Mouse (Mus musculus) T-helper 2 cell (primary cell): ENCODE measurements around the gene Cdca3.
"Not testable (repeated sequence)": the region's sequence is repeated elsewhere in the genome, so short reads cannot be mapped to it uniquely, and the experiment has no call there.

Experiments
- in situ Hi-C: fragments of 300-600 bp; cut with MboI, MseI; formaldehyde crosslinking; loops from one replicate; pipeline ENCODE4 v1.15.1; 2025; ENCODE audit warnings: high pct_unique_total_duplicates

Cdca3 gene

DNA sequence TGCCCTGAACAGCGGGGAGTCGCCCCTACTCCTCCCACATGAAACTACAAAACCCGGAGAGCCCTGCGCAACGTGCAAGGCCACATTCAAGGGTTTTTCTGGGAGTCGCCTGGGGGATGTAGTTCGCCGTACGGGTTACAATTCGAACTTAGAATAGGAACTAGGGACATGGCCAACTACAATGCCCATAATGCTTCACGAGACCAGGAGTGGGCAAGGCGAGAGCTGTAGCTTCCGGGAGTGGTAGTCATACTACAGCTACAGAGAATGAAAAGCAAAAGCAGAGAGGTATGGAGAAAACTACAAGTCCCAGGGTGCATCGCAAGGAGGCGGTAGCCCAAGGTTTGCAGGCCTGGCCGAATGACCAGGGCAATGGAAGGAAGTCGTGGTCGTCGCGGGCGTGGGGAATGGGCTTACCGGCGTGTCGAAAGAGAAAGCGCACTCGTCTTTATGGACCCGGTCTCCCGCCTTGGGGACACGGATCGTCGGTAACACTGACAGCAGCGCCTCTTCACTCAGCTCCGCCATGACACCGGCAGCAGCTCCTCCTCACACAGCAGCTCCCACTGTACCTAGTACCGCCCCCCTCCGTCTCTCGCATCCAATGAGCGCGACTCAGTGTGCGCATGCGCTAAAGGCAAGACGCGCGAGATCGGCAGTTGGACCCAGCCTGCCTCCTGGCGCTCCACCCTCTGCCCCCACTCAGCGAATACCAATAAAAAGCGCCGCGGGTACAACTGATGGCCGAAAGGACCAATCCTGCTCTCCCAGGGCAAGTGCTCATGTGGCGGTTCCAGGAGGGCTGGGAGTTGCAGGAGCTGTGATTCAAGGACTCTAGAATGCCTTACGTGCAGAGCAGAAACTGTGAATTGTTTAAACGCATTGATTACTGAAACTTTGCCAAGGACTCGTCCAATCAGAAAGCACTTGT, at the start of gene Cdca3, which contains the start of gene Usp5:
Gene Cdca3 (plus strand): TSS at position 680 of the 931 bp plus-strand sequence.
Gene Usp5 (minus strand): TSS at position 617 of the 931 bp plus-strand sequence.
- in situ Hi-C loops = no loop called here

GRCm38 (mm10) chr6:124779984-124780416, 49.3 kb upstream of the Cdca3 start:
- in situ Hi-C loops = no loop called here

DNA sequence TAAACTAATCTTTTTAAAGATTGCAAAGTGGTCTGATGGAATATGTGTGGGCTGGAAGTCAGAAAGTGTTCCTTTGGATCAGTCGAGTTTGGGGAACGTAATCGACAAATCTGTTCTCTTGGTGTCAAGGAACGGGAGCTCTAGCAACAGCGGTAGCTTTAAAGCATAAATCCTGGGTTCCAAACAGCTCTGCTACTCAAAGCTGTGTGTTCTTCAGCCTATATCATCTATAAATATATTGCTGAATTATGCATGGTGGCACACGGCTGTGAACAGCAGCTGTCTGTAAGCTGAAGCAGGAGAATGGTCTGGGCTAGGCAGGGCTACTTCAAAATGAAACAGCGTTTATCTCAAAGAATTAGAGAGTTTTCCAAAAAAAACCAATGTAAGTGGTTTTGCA, 48.4 kb upstream of the Cdca3 start:
- in situ Hi-C loops = no loop called here

- in situ Hi-C loops = no loop called here
Measured at GRCm38 (mm10) chr6:124782436-124782835, 46.9 kb upstream of the Cdca3 start.

DNA sequence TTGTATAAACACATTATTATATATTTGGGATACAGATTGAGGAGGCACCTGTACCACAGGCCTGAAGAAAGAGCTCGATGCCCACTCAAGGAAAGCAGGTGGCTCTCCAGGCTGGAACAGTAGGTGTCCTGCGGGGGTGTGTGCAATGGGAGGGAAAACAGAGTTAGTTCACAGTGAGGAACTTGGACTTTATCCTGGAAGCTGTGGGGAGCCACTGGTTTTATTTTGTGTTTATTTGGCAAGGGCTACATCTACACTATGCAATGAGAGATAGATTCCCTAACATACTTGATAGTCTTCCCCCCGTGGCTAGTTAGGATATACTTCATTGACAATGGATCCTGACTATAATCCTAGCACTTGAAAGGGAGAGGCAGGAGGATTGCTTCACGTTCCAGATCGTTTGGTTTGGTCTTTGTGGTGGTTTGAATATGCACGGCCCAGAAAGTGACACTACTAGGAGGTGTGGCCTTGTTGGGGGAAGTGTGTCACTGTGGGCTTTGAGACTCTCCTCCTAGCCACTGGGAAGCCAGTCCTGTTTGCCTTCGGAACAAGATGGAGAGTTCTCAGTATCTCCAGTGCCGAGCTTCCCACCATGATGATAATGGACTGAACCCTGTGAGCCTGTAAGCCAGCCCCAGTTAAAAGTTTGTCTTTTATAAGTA, 42.5 kb upstream of the Cdca3 start:
- in situ Hi-C loops = no loop called here

DNA sequence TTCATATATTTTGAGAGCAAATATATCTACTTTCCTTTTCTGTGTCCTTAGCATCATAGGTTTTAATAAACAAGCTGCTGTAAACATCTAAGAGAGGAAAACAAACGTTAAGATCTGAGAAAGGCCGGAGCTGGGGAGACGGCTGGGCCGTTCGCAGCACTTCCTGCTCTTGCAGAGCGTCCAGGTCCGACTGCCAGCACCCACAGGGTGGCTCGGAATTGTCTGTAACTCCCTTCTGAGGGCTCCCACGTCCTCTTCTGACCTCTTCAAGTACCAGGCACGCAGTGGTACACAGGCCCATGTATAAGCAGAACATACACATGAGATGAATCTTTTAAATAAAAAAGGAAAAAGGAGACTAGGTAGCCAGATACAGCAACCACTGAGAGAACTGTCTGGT, 41.6 kb upstream of the Cdca3 start:
- in situ Hi-C loops = no loop called here

GRCm38 (mm10) chr6:124789519-124789918, 39.8 kb upstream of the Cdca3 start:
- in situ Hi-C loops = no loop called here

GRCm38 (mm10) chr6:124790121-124790520, 39.2 kb upstream of the Cdca3 start:
- in situ Hi-C loops = no loop called here

DNA sequence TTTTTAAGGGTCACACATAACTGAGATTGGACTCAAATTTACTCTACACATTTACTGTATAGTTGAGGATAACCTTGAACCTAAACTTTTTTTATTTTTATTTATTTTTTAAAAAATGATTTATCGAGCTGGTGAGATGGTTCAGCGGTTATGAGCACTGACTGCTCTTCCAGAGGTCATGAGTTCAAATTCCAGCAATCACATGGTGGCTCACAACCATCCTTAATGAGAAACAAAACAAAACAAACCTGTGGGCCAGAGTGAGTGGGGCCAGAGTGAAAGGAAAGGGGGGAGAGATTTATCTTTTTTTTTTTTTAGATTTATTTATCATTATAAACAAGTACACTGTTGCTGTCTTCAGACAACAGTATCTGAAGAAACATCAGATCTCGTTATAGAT, 37.4 kb upstream of the Cdca3 start:
- in situ Hi-C loops = no loop called here

DNA sequence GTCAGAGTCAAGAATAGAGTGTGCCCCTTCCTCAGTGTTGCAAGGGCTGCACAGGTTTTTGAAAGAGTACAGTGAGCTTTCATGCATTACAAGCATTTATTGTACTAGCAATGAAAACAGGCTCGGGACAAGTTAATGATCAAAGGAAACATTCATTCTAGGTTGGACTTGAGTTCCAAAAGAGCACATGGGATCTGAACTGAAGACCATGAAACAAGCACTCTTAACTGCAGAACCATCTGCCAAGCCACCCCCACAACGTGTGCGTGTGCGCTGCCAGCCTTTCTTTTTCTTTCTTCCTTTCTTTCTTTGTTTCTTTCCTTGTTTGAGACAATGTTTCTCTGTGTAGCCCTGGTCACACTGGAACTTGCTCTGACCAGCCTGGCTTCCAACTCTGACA, 33.6 kb upstream of the Cdca3 start:
- in situ Hi-C loops = no loop called here

DNA sequence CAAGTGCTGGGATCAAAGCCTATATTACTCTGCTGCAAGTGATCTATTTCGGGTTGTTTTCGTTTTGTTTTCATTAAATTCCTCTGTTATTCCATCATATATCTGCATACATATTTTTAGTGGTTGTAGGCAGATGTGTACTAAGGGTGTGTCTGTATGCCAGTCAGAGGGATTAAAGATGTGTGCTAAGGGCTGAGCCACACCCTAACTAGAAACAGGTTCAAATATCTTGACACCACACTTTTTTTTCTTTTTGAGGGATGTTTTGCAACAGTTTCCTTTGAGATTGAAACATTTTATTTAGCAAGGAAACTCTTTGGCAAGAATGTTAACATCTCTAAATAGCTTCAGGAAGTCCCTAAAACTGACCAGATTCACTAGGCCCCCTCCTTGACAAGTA, 33.1 kb upstream of the Cdca3 start:
- in situ Hi-C loops = no loop called here

GRCm38 (mm10) chr6:124802400-124802799, 26.9 kb upstream of the Cdca3 start:
- in situ Hi-C loops = not testable (repeated sequence)

GRCm38 (mm10) chr6:124803061-124803460, 26.3 kb upstream of the Cdca3 start:
- in situ Hi-C loops = no loop called here

DNA sequence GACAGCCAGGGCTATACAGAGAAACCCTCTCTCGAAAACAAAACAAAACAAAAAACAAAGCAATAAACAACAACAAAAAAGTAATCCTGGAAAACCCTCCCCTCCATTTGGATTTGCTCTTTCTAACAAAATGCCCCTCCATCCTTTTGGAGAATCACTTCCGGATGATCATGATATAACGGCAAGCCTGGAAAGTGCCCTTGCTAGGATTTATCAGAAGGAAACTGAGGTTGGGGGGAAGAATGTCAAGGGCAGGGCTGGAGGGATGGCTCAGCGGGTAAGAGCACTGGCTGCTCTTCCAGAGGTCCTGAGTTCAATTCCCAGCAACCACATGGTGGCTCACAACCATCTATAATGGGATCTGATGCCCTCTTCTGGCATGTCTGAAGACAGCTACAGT, 25.7 kb upstream of the Cdca3 start:
- in situ Hi-C loops = not testable (repeated sequence)

GRCm38 (mm10) chr6:124804341-124804740, 25.0 kb upstream of the Cdca3 start:
- in situ Hi-C loops = no loop called here

- in situ Hi-C loops = no loop called here
Measured at GRCm38 (mm10) chr6:124805341-124806321, 23.7 kb upstream of the Cdca3 start.

- in situ Hi-C loops = no loop called here
Measured at GRCm38 (mm10) chr6:124806446-124807140, 22.8 kb upstream of the Cdca3 start.

- in situ Hi-C loops = no loop called here
Measured at GRCm38 (mm10) chr6:124807366-124807765, 22.0 kb upstream of the Cdca3 start.

DNA sequence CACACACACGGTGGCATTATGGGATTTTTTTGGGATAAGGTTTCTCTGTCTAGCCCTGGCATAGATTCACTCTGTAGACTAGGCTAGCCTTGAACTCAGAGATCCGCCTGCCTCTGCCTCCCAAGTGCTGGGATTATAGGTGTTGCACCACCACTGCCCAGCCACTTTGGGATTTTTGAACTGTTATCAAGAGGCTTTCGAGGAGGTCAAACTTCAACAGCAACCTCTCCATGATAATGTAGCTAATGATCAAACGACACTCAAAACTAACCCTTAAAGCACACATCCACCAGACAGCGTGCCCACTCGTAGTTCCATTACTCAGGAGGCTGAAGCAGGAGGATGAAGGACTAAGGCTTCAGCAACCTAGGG, 21.4 kb upstream of the Cdca3 start:
- in situ Hi-C loops = no loop called here

DNA sequence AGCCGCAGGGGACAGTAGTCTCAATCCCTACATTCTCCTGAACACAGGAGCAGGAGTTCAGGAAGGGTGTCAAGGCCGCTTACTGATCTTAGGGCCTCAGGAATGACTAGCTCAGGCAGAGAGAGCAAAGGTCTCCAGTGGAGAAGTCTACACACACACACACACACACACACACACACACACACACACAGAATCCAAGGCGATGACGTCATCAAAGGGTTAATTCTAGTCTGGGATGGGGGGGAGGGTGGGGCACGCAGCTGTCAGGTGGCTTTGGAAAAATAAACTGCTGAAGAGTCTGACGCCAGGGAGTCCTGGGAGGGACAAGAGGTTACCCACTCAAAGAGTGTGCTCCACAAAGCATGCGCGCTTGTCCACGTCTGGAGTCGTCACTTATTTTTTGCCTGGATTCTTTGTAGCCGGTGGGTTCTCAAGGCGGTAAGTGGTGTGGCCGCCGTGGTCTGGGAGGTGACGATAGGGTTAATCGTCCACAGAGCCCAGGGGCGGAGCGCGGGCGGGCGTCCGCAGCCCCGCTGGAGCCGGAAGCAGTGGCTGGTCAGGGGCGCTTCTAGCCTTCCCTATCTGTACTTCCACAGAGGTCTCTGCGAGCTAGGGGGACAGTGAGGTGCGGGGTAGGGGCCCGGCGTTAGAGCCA, 20.9 kb upstream of the Cdca3 start, which contains the start of gene Spsb2:
Gene Spsb2 (plus strand): TSS at position 304 of the 655 bp plus-strand sequence.
- in situ Hi-C loops = no loop called here
